Mouse (Mus musculus) olfactory bulb, adult 2 months (tissue): ENCODE measurements at regions not wholly inside any gene's neighbourhood (a gene's known extent, or its start where the extent isn't known, plus 50 kb on each side); places are given as distances from the start of the nearest gene placed in this dataset.

Experiments used
- H3K27ac ChIP-seq: fragments of 200-500 bp; 2 replicates; pipeline ENCODE4 v1.5.1; 2012; ENCODE audit warnings: low read depth, low read length; ENCODE audit not compliant: insufficient read depth
- H3K4me1 ChIP-seq: fragments of 200-500 bp; 2 replicates; pipeline ENCODE4 v1.6.1; 2012; ENCODE audit warnings: low read length; ENCODE audit not compliant: control insufficient read depth, insufficient read depth
- H3K4me3 ChIP-seq: fragments of 200-500 bp; 2 replicates; pipeline ENCODE4 v1.5.1; 2012; ENCODE audit warnings: mild to moderate bottlenecking, low read depth, low read length, moderate library complexity; ENCODE audit not compliant: insufficient read depth
- CTCF ChIP-seq: fragments of 200-500 bp; IDR thresholded peaks from 2 replicates; pipeline ENCODE4 v1.5.1; 2012; ENCODE audit warnings: low read depth, mild to moderate bottlenecking, low read length, moderate library complexity; ENCODE audit not compliant: insufficient read depth
- POLR2A ChIP-seq: fragments of 200-500 bp; IDR thresholded peaks from 2 replicates; pipeline ENCODE4 v1.6.1; 2012; ENCODE audit warnings: mild to moderate bottlenecking, low read depth, low read length, moderate library complexity; ENCODE audit not compliant: insufficient read depth
- WGBS: fragments of 180-500 bp; shearing (Covaris S2); methylation state at CpG from one replicate; pipeline ENCODE4 v1.1.7; 2018; 5-methylcytosine and 5-hydroxymethylcytosine counted together

- Histone ChIP-seq H3K4me1 (no peaks in the 10 kb centered on the region), H3K27ac (no peak overlapping the region), H3K4me3 (no peak overlapping the region)
- no peak for TF ChIP-seq CTCF
- TF ChIP-seq POLR2A: no peak
- WGBS: 93% methylated on average over 5 of the region's 5 CpGs
Measured at GRCm38 (mm10) chr10:99423406-99423805, 160.4 kb downstream of the Dusp6 start.

DNA sequence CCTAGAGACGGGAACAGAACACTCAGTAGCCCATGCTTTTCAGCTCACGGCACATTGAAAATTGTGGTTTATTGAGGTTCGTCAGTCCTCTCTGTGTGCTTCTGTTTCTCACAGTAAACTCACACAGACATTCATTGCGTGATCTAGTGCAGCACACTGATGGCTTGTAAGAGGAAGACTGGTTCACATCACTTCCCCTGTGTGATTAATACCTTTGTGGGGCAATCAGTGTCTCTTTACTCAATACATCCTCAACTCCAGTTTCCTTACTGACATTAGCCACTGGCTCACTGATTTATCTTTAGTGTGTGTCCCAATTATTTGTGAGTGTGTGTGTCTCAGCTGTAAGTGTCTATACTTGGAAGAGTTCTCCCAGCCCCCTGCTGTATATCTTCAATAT, 162.2 kb downstream of the Dusp6 start:
- TF ChIP-seq POLR2A (no peak), CTCF (no peak)
- WGBS: 94% methylated on average over 4 of the region's 4 CpGs
- Histone ChIP-seq H3K27ac (no peak overlapping the region), H3K4me1 (no peaks in the 10 kb centered on the region), H3K4me3 (no peak overlapping the region)

GRCm38 (mm10) chr10:99430175-99430574, 167.1 kb downstream of the Dusp6 start:
- H3K4me3 ChIP-seq: no peak overlapping the region
- 87% methylated on average over 9 of the region's 9 CpGs for WGBS
- H3K4me1 ChIP-seq: peaks cover 4% of the 10 kb centered on the region
- no peak overlapping the region for H3K27ac ChIP-seq
- no peak for TF ChIP-seq CTCF
- no peak for TF ChIP-seq POLR2A

GRCm38 (mm10) chr10:99430669-99431561, 167.9 kb downstream of the Dusp6 start:
- no peak overlapping the region for H3K4me3 ChIP-seq
- WGBS: 80% methylated on average over 16 of the region's 16 CpGs
- peaks cover 4% of the 10 kb centered on the region for H3K4me1 ChIP-seq
- TF ChIP-seq POLR2A (no peak), CTCF (no peak)
- no peak overlapping the region for H3K27ac ChIP-seq

- no peak overlapping the region for H3K4me3 ChIP-seq
- H3K4me1 ChIP-seq: 0 out of 2 replicates have a peak, but pooled peaks cover 2% of the 10 kb centered on the region
- TF ChIP-seq CTCF: no peak
- no peak overlapping the region for H3K27ac ChIP-seq
Measured at GRCm38 (mm10) chr10:99437060-99437459, 174.0 kb downstream of the Dusp6 start.

DNA sequence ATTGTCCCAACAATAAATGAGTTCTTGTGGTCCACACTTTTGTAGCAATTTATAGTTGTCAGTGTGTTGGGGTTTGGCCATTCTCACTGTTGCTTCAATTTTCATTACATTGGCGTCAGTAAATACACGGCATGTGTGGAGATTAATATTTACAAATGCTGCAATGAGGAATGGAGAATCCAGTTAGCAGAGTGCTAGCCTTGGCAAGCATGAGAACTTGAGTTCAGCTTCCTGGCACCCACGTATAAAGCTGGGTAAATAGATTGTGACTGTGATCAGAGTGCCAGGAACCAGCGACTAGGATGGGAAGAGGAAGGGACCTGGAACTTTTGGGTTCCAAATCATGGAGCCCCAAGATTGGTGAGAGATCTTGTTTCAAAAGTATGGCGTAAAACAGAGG, 177.1 kb downstream of the Dusp6 start:
- Histone ChIP-seq H3K4me3 (no peak overlapping the region), H3K27ac (no peak overlapping the region)
- 88% methylated on average over 5 of the region's 5 CpGs for WGBS

DNA sequence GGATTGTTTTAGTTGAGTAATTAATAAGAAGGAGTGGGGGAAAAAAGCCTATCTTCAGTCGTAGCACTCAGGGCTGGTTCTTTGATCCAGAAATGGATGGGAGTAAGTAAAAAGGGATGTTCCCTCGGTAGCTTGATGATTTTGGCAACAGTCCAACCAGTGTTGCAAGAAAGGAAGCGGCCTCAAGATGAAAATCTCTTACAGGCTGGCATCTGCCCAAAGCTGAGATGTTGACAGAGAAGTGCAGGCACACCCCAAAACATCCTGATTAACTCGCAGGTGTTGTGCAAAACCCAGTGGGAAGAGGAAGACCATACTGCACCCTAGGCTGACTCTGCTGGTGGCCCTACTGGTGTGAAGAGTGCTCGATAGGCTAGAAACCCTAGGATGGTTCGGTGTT, 178.0 kb downstream of the Dusp6 start:
- Histone ChIP-seq H3K4me3 (no peak overlapping the region), H3K4me1 (0 out of 2 replicates have a peak, but pooled peaks cover 2% of the 10 kb centered on the region), H3K27ac (no peak overlapping the region)
- TF ChIP-seq CTCF (no peak), POLR2A (no peak)
- WGBS: 39% methylated on average over 6 of the region's 6 CpGs

More for the DNA sequence above, 177.1 kb downstream of the Dusp6 start:
- 0 out of 2 replicates have a peak, but pooled peaks cover 2% of the 10 kb centered on the region for H3K4me1 ChIP-seq
- TF ChIP-seq CTCF (no peak), POLR2A (no peak)

- TF ChIP-seq POLR2A (no peak), CTCF (no peak)
- Histone ChIP-seq H3K27ac (no peak overlapping the region), H3K4me3 (no peak overlapping the region), H3K4me1 (0 out of 2 replicates have a peak, but pooled peaks cover 2% of the 10 kb centered on the region)
- 64% methylated on average over 10 of the region's 10 CpGs for whole genome bisulfite sequencing
Measured at GRCm38 (mm10) chr10:99441931-99442330, 178.9 kb downstream of the Dusp6 start.

DNA sequence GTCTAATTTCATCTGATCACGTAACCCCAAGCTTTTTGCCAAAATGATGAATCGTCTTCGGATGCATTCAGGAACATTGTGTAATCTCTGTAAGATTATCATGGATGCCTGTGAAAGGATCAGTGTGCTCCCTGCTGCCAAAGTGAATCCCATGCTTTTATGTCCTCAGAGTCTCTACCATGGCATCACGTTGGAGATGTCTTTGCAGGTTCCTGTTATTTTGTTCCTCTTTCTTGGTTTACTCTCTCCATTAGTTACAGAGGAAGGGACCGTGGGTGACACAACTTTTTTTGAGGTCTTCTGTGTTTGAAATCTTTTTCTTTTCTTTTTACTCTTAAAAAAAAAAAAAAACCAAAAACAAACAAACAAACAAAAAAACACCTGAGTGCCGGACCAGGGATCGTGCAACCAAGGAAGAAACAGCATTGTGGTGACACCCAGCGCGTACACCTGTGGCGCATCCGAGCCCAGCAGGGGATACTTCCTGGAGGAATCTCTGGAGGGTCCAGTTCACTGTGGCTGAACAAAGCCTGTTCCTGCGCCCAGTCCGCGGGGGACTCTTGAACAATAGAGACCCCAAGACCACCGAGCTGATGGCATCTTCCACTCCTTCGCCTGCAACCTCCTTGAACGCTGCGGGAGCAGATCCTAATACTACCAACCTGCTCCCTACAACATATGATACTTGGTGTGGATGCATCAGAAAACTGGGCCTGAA, 180.6 kb downstream of the Dusp6 start:
- no peak for TF ChIP-seq POLR2A
- TF ChIP-seq CTCF: no peak
- WGBS: 94% methylated on average over 18 of the region's 18 CpGs
- no peak overlapping the region for H3K27ac ChIP-seq
- H3K4me1 ChIP-seq: 0 out of 2 replicates have a peak, but pooled peaks cover 2% of the 10 kb centered on the region
- H3K4me3 ChIP-seq: no peak overlapping the region
